Mouse (Mus musculus) B cell, adult (primary cell): ENCODE measurements around the gene Nipbl. TPM values are rescaled to one million over a fixed set of nuclear protein-coding genes. Genes with fewer than 3 reads are reported as not detected.

Source experiments
- total RNA-seq: library from RNA; stranded (reverse); gene quantifications from 4 replicates; pipeline ENCODE4 v1.2.4, GENCODE M21; 2023; ENCODE audit not compliant: inconsistent age

Gene Nipbl
- 91.3 to 102 TPM (median 98.1 TPM) in 4 replicates for total RNA-seq

GRCm38 (mm10) chr15:8443926-8444889, at the start of gene Nipbl:
TSS of gene Nipbl (minus strand) at chr15:8444463.

Other genes starting within 250 kb of the Nipbl start
- not detected in 4 replicates for gene Gm2310, start 75.5 kb upstream of the Nipbl start, total RNA-seq